Mouse (Mus musculus) retina, embryonic 14.5 days (tissue): ENCODE results near the gene Pik3r3.

Experiments used
- DNase-seq: peaks from one replicate; pipeline ENCODE4 v3.0.0-alpha.2; 2015; ENCODE audit warnings: low spot score

The Pik3r3 gene

GRCm38 (mm10) chr4:116220071-116220650 lies 1.3 kb upstream of the Pik3r3 start:
- DNase-seq, result peak; percentile 33

- DNase-seq, result no peak
These were observed 658 bp upstream of the Pik3r3 start for GRCm38 (mm10) chr4:116220780-116221139.

GRCm38 (mm10) chr4:116221996-116222842 lies 801 bp downstream of the Pik3r3 start:
- peak; percentile 41 for DNase-seq

GRCm38 (mm10) chr4:116222843-116223119 lies 1.4 kb downstream of the Pik3r3 start:
- DNase-seq, result no peak

- DNase-seq, result no peak
These were observed 22.0 kb downstream of the Pik3r3 start for GRCm38 (mm10) chr4:116243377-116243776.

- no peak for DNase-seq
These were observed 22.8 kb downstream of the Pik3r3 start for GRCm38 (mm10) chr4:116244240-116244639.

GRCm38 (mm10) chr4:116245926-116246325 lies 24.5 kb downstream of the Pik3r3 start:
- DNase-seq, result peak; percentile 46

GRCm38 (mm10) chr4:116249986-116250385 lies 28.6 kb downstream of the Pik3r3 start:
- no peak for DNase-seq

GRCm38 (mm10) chr4:116268220-116268619 lies 46.8 kb downstream of the Pik3r3 start:
- no peak for DNase-seq

- DNase-seq, result peak; percentile 17
These were observed 60.8 kb downstream of the Pik3r3 start for GRCm38 (mm10) chr4:116282211-116282610.

- DNase-seq, result no peak
These were observed 70.1 kb downstream of the Pik3r3 start for GRCm38 (mm10) chr4:116291561-116291960.

GRCm38 (mm10) chr4:116293296-116293695 lies 71.9 kb downstream of the Pik3r3 start:
- DNase-seq, result no peak

- DNase-seq, result no peak
These were observed 79.5 kb downstream of the Pik3r3 start for GRCm38 (mm10) chr4:116300878-116301355.

GRCm38 (mm10) chr4:116304551-116304950 lies 83.1 kb downstream of the Pik3r3 start:
- DNase-seq, result no peak

GRCm38 (mm10) chr4:116317575-116317974 lies 96.2 kb downstream of the Pik3r3 start:
- DNase-seq, result no peak

GRCm38 (mm10) chr4:116322127-116322526 lies 100.7 kb downstream of the Pik3r3 start:
- DNase-seq, result no peak

- DNase-seq, result no peak
These were observed 107.8 kb downstream of the Pik3r3 start for GRCm38 (mm10) chr4:116329256-116329655.

- no peak for DNase-seq
These were observed 114.9 kb downstream of the Pik3r3 start for GRCm38 (mm10) chr4:116336294-116336693.

- peak; percentile 80 for DNase-seq
These were observed 120.7 kb downstream of the Pik3r3 start for GRCm38 (mm10) chr4:116342119-116342518.

GRCm38 (mm10) chr4:116352496-116352895 lies 131.1 kb downstream of the Pik3r3 start:
- no peak for DNase-seq
